Mouse (Mus musculus): ENCODE data around the gene Arap1. TPM values are rescaled to one million over a fixed set of nuclear protein-coding genes. Genes with fewer than 3 reads are reported as not detected.

The Arap1 gene
- total and polyA plus RNA-seq, 2 experiments from 2014 or later: 9.2 to 44.0 TPM

GRCm38 (mm10) chr7:101452669-101453068 lies 104.8 kb downstream of the Arap1 start:
- Histone ChIP-seq H3K4me2 (ENCODE audit: low read depth, low read length) (peak overlapping the region; percentile 97), H3K4me1 (ENCODE audit: insufficient read depth, low read length) (peaks cover 9% of the 10 kb centered on the region; the same call in 1 of the 2 replicates), H3K27ac (no peak overlapping the region), H3K9ac (replicated peaks; ENCODE audit: low read length) (no peak overlapping the region), H3K4me3 (ENCODE audit: low read length) (peak overlapping the region; percentile 4), H3K9me3 (ENCODE audit: low read length) (no peaks in the 10 kb centered on the region), H3K36me3 (ENCODE audit: insufficient read depth, low read length) (no peaks in the 10 kb centered on the region), H3K27me3 (ENCODE audit: insufficient read depth, low read length) (no peaks in the 10 kb centered on the region)
- no peak for TF ChIP-seq CTCF (IDR thresholded peaks at IDR 0.05; ENCODE audit: low read depth)
- ATAC-seq (no peak), DNase-seq (ENCODE audit: low spot score) (no peak)
- WGBS: 78% methylated on average over 3 of the region's 3 CpGs

DNA sequence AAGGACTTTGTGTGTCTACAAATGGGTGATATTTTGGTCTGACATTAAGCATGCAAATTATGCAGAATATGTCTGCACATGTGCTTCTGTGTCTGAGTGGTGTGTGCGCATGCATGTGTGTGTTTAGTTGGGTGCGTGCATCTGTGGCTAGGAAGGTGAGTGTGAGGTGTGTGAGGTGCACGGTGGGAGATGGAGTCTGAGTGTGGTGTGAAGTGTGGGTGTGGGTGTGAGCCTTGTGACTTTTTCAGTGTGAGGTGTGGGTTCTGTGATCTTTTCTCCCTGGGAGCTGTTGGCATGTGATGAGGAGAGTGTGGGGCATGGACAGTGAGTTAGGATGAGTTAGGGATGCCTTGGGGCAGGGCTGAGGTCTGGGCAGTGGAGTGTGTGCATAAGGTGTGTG lies 105.4 kb downstream of the Arap1 start:
- 86% methylated on average over 3 of the region's 3 CpGs for WGBS
- peaks cover 10% of the 10 kb centered on the region; the same call in 1 of the 2 replicates for H3K4me1 ChIP-seq (ENCODE audit: insufficient read depth, low read length)
- TF ChIP-seq CTCF (IDR thresholded peaks at IDR 0.05; ENCODE audit: low read depth): no peak
- no peak overlapping the region for H3K9ac ChIP-seq (replicated peaks; ENCODE audit: low read length)
- no peak for ATAC-seq
- no peaks in the 10 kb centered on the region for H3K27me3 ChIP-seq (ENCODE audit: insufficient read depth, low read length)
- H3K27ac ChIP-seq: no peak overlapping the region
- peak overlapping the region; percentile 4; the same call in 1 of the 2 replicates for H3K4me3 ChIP-seq (ENCODE audit: low read length)
- H3K4me2 ChIP-seq (ENCODE audit: low read depth, low read length): peak overlapping the region; percentile 97
- H3K36me3 ChIP-seq (ENCODE audit: insufficient read depth, low read length): no peaks in the 10 kb centered on the region
- no peaks in the 10 kb centered on the region for H3K9me3 ChIP-seq (ENCODE audit: low read length)
- DNase-seq (ENCODE audit: low spot score): no peak

- Histone ChIP-seq H3K9me3 (ENCODE audit: low read length) (no peaks in the 10 kb centered on the region), H3K9ac (replicated peaks; ENCODE audit: low read length) (no peak overlapping the region), H3K4me3 (ENCODE audit: low read length) (peak overlapping the region; percentile 4; the same call in 1 of the 2 replicates), H3K36me3 (ENCODE audit: insufficient read depth, low read length) (no peaks in the 10 kb centered on the region), H3K27ac (no peak overlapping the region), H3K27me3 (ENCODE audit: insufficient read depth, low read length) (no peaks in the 10 kb centered on the region), H3K4me1 (ENCODE audit: insufficient read depth, low read length) (peaks cover 10% of the 10 kb centered on the region; the same call in 1 of the 2 replicates), H3K4me2 (ENCODE audit: low read depth, low read length) (peak overlapping the region; percentile 97)
- ATAC-seq (no peak), DNase-seq (ENCODE audit: low spot score) (no peak)
- 24% methylated on average over 8 of the region's 8 CpGs for WGBS
- no peak for TF ChIP-seq CTCF (IDR thresholded peaks at IDR 0.05; ENCODE audit: low read depth)
Observed at GRCm38 (mm10) chr7:101453725-101454124, 105.9 kb downstream of the Arap1 start.

DNA sequence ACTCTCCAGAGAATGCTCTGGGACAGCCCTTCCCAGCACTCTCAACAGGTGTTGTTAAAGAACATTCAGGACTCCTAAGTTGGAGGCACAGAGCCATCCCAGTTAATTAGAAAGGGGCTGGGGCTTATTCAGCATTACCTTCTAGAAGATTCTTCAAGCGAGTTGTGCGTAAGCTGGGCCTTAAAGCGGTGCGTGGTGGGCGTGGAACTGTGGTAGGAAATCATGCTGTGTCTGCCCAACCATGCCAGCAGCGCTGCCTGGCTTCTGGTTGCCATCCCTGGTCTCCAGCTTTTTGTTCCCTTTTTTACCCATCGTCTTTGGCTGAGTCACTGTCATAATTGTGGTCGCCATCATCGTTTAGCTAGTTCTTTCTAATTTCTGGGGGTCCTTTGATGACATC lies 106.6 kb downstream of the Arap1 start:
- WGBS: 69% methylated on average over 9 of the region's 9 CpGs
- no peak overlapping the region for H3K4me2 ChIP-seq (ENCODE audit: low read depth, low read length)
- no peak overlapping the region for H3K9ac ChIP-seq (replicated peaks; ENCODE audit: low read length)
- DNase-seq (ENCODE audit: low spot score): no peak
- no peak for ATAC-seq
- H3K27ac ChIP-seq: no peak overlapping the region
- H3K27me3 ChIP-seq (ENCODE audit: insufficient read depth, low read length): no peaks in the 10 kb centered on the region
- no peaks in the 10 kb centered on the region for H3K36me3 ChIP-seq (ENCODE audit: insufficient read depth, low read length)
- peaks cover 10% of the 10 kb centered on the region; the same call in 1 of the 2 replicates for H3K4me1 ChIP-seq (ENCODE audit: insufficient read depth, low read length)
- no peak overlapping the region for H3K4me3 ChIP-seq (ENCODE audit: low read length)
- no peaks in the 10 kb centered on the region for H3K9me3 ChIP-seq (ENCODE audit: low read length)
- TF ChIP-seq CTCF (IDR thresholded peaks at IDR 0.05; ENCODE audit: low read depth): no peak

GRCm38 (mm10) chr7:101455141-101455540 lies 107.3 kb downstream of the Arap1 start:
- Histone ChIP-seq H3K4me1 (ENCODE audit: insufficient read depth, low read length) (peaks cover 10% of the 10 kb centered on the region; the same call in 1 of the 2 replicates), H3K9ac (replicated peaks; ENCODE audit: low read length) (no peak overlapping the region), H3K36me3 (ENCODE audit: insufficient read depth, low read length) (no peaks in the 10 kb centered on the region), H3K9me3 (ENCODE audit: low read length) (no peaks in the 10 kb centered on the region), H3K27ac (no peak overlapping the region), H3K4me2 (ENCODE audit: low read depth, low read length) (no peak overlapping the region), H3K27me3 (ENCODE audit: insufficient read depth, low read length) (no peaks in the 10 kb centered on the region), H3K4me3 (ENCODE audit: low read length) (no peak overlapping the region)
- ATAC-seq: peak; percentile 22
- peak; percentile 63 for DNase-seq (ENCODE audit: low spot score)
- TF ChIP-seq CTCF (IDR thresholded peaks at IDR 0.05; ENCODE audit: low read depth): 0 out of 2 replicates have a peak, but pooled peaks have one; percentile 13
- 42% methylated on average over 6 of the region's 6 CpGs for WGBS

DNA sequence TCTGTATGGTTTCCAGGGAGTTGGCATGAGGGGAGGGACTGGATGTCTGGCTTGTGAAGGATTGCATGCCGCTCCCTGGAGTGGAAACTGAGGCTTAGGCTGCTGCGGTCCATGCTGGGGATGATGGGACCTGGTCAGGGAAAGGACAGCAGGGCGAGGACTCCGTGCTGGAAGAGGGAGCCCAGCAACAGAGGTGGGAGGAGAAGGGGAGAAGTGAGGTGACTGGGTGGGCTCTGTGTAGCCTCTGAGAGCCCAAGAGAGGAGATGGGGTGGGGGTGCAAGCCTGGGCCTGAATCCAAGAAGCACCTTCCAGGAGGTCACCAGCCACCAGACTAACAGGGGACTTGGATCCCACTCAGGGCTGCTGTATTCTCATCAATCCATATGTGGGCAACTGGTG lies 108.5 kb downstream of the Arap1 start:
- H3K9ac ChIP-seq (replicated peaks; ENCODE audit: low read length): no peak overlapping the region
- TF ChIP-seq CTCF (IDR thresholded peaks at IDR 0.05; ENCODE audit: low read depth): no peak
- no peak overlapping the region for H3K27ac ChIP-seq
- H3K4me2 ChIP-seq (ENCODE audit: low read depth, low read length): 0 out of 2 replicates have a peak overlapping the region, but pooled peaks have one; percentile 13
- DNase-seq (ENCODE audit: low spot score) (no peak), ATAC-seq (no peak)
- no peaks in the 10 kb centered on the region for H3K36me3 ChIP-seq (ENCODE audit: insufficient read depth, low read length)
- H3K9me3 ChIP-seq (ENCODE audit: low read length): no peaks in the 10 kb centered on the region
- WGBS: 54% methylated on average over 4 of the region's 4 CpGs
- H3K4me3 ChIP-seq (ENCODE audit: low read length): no peak overlapping the region
- peaks cover 14% of the 10 kb centered on the region; the same call in 1 of the 2 replicates for H3K4me1 ChIP-seq (ENCODE audit: insufficient read depth, low read length)
- H3K27me3 ChIP-seq (ENCODE audit: insufficient read depth, low read length): no peaks in the 10 kb centered on the region

- H3K4me2 ChIP-seq (ENCODE audit: low read depth, low read length): no peak overlapping the region
- TF ChIP-seq CTCF (IDR thresholded peaks at IDR 0.05; ENCODE audit: low read depth): no peak
- no peak overlapping the region for H3K9ac ChIP-seq (replicated peaks; ENCODE audit: low read length)
- H3K36me3 ChIP-seq (ENCODE audit: insufficient read depth, low read length): no peaks in the 10 kb centered on the region
- 35% methylated on average over 5 of the region's 5 CpGs for WGBS
- DNase-seq (ENCODE audit: low spot score): no peak
- H3K27ac ChIP-seq: no peak overlapping the region
- no peak for ATAC-seq
- no peaks in the 10 kb centered on the region for H3K27me3 ChIP-seq (ENCODE audit: insufficient read depth, low read length)
- H3K9me3 ChIP-seq (ENCODE audit: low read length): no peaks in the 10 kb centered on the region
- H3K4me3 ChIP-seq (ENCODE audit: low read length): no peak overlapping the region
- peaks cover 14% of the 10 kb centered on the region; the same call in 1 of the 2 replicates for H3K4me1 ChIP-seq (ENCODE audit: insufficient read depth, low read length)
Observed at GRCm38 (mm10) chr7:101456789-101457188, 108.9 kb downstream of the Arap1 start.

Data from hindbrain, postnatal 0 days (tissue).